Mouse (Mus musculus) embryonic fibroblast, embryonic 13.5 days (primary cell): ENCODE data around the gene Ears2. TPM values are rescaled to one million over a fixed set of nuclear protein-coding genes. Genes with fewer than 3 reads are reported as not detected.

Experiments
- H3K27ac ChIP-seq: 2 replicates; pipeline ENCODE4 v1.5.1; 2012; ENCODE audit warnings: low read length, control low read depth, inconsistent platforms; ENCODE audit not compliant: insufficient read depth
- H3K4me1 ChIP-seq: 2 replicates; pipeline ENCODE4 v1.6.1; 2011; ENCODE audit warnings: low read length; ENCODE audit not compliant: control insufficient read depth, insufficient read depth
- H3K4me3 ChIP-seq: 2 replicates; pipeline ENCODE4 v1.5.1; 2011; ENCODE audit warnings: mild to moderate bottlenecking, control low read depth, low read length; ENCODE audit not compliant: insufficient read depth
- CTCF ChIP-seq: IDR thresholded peaks from 2 replicates; pipeline ENCODE4 v1.5.1; 2011; ENCODE audit warnings: mild to moderate bottlenecking, control low read depth, low read length, moderate library complexity, borderline replicate concordance; ENCODE audit not compliant: insufficient read depth
- POLR2A ChIP-seq: IDR thresholded peaks from 2 replicates; pipeline ENCODE4 v1.6.1; 2011; ENCODE audit warnings: low read depth, mild to moderate bottlenecking, control low read depth, low read length, moderate library complexity
- polyA plus RNA-seq: library from polyadenylated mRNA; stranded (reverse); fragments of >200 nt; gene quantifications from 2 replicates; pipeline ENCODE4 v1.2.4, GENCODE M21; 2011; ENCODE audit warnings: low read depth; ENCODE audit not compliant: missing spikeins, insufficient read length

The Ears2 gene
- polyA plus RNA-seq, 1 experiment, result 4.0 TPM

GRCm38 (mm10) chr7:122079798-122080554, 12.9 kb upstream of the Ears2 start:
- no peak overlapping the region for H3K27ac ChIP-seq
- H3K4me3 ChIP-seq, result no peak overlapping the region
- H3K4me1 ChIP-seq, result no peaks in the 10 kb centered on the region
- TF ChIP-seq POLR2A, result no peak
- no peak for TF ChIP-seq CTCF

GRCm38 (mm10) chr7:122074374-122074773, 7.3 kb upstream of the Ears2 start:
- no peak overlapping the region for H3K4me3 ChIP-seq
- no peaks in the 10 kb centered on the region; the same call in 1 of the 2 replicates for H3K4me1 ChIP-seq
- TF ChIP-seq POLR2A (no peak), CTCF (no peak)
- no peak overlapping the region for H3K27ac ChIP-seq

- Histone ChIP-seq H3K27ac (peak overlapping the region; percentile 91), H3K4me3 (peak overlapping the region; percentile 99), H3K4me1 (peaks cover 9% of the 10 kb centered on the region)
- TF ChIP-seq POLR2A (no peak), CTCF (no peak)
These were observed 686 bp upstream of the Ears2 start for GRCm38 (mm10) chr7:122067517-122068381.

GRCm38 (mm10) chr7:122066102-122066944, 740 bp downstream of the Ears2 start:
- peak overlapping the region; percentile 91 for H3K27ac ChIP-seq
- H3K4me1 ChIP-seq, result peaks cover 9% of the 10 kb centered on the region
- H3K4me3 ChIP-seq, result peak overlapping the region; percentile 93
- TF ChIP-seq POLR2A (peak; percentile 49), CTCF (no peak)

- TF ChIP-seq CTCF (no peak), POLR2A (no peak)
- Histone ChIP-seq H3K4me3 (peak overlapping the region; percentile 93; the same call in 1 of the 2 replicates), H3K27ac (no peak overlapping the region), H3K4me1 (peaks cover 9% of the 10 kb centered on the region)
These were observed 1.4 kb downstream of the Ears2 start for GRCm38 (mm10) chr7:122065656-122066055.

GRCm38 (mm10) chr7:122056633-122057032, 10.4 kb downstream of the Ears2 start:
- Histone ChIP-seq H3K4me3 (no peak overlapping the region), H3K4me1 (no peaks in the 10 kb centered on the region), H3K27ac (no peak overlapping the region)
- no peak for TF ChIP-seq CTCF
- TF ChIP-seq POLR2A, result no peak

- Histone ChIP-seq H3K27ac (no peak overlapping the region), H3K4me1 (no peaks in the 10 kb centered on the region), H3K4me3 (no peak overlapping the region)
- TF ChIP-seq POLR2A (no peak), CTCF (no peak)
These were observed 16.2 kb downstream of the Ears2 start for GRCm38 (mm10) chr7:122050834-122051233.

GRCm38 (mm10) chr7:122048191-122048590, 18.9 kb downstream of the Ears2 start:
- TF ChIP-seq CTCF (no peak), POLR2A (no peak)

GRCm38 (mm10) chr7:122046813-122047212, 20.2 kb downstream of the Ears2 start:
- no peaks in the 10 kb centered on the region for H3K4me1 ChIP-seq
- TF ChIP-seq CTCF, result no peak
- TF ChIP-seq POLR2A, result no peak
- no peak overlapping the region for H3K4me3 ChIP-seq
- no peak overlapping the region for H3K27ac ChIP-seq

More at GRCm38 (mm10) chr7:122048191-122048590, 18.9 kb downstream of the Ears2 start:
- Histone ChIP-seq H3K4me3 (no peak overlapping the region), H3K27ac (no peak overlapping the region), H3K4me1 (no peaks in the 10 kb centered on the region)
